Mouse (Mus musculus): Measurements from ENCODE around the gene Azin2. TPM values are rescaled to one million over a fixed set of nuclear protein-coding genes. Genes with fewer than 3 reads are reported as not detected.

Azin2 gene
- polyA plus RNA-seq, 1 experiment = 17.4 TPM

DNA sequence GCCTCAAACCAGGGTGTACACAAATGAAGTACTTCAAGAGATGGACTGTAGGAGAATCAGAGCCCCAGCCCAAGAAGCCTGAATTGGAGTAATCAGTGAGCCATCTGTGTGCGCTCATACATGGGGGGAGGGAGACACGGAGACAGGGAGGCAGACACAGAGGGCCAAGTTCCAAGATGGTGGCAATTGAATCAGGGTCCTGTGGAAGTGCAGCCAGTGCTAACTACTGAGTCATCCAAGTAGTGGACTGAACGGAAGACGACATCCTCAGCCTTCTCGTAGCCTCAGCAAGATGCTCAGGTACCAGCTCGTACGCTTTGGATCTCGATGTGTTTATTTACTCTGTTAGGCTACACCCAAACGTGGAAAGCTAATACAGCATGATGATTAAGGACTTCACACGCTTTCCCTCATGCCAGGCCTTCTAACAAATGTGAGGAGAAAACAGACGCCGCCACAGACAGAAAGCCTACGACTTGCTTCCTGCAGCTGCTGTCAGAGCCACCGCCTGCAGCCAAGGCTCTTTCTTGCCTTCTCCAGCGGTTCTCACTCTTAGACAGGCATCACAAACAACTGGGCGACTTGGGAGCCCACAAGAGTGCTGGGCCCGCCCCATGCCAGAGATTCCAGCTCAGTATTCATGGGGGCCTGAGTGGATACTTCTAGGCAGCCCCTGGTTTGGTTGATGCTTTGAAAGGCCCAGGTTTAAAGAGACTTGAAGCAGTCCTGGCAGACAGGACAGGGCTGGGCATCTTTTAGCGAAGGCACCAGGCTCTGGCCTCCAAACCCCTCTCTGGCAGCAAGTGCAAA is 7.6 kb upstream of the Azin2 start:
- H3K27me3 ChIP-seq (ENCODE audit: control insufficient read depth, insufficient read depth, insufficient read length) = no peaks in the 10 kb centered on the region
- H3K79me2 ChIP-seq (ENCODE audit: control insufficient read depth, insufficient read depth) = no peaks in the 10 kb centered on the region
- H3K36me3 ChIP-seq (ENCODE audit: control insufficient read depth, insufficient read depth) = no peaks in the 10 kb centered on the region
- TF ChIP-seq MAX (IDR thresholded peaks at IDR 0.05; ENCODE audit: low read depth) (no peak), MYOD1 (IDR thresholded peaks at IDR 0.05; ENCODE audit: control insufficient read depth in 1 of 3, insufficient read length in 2 of 3, low read depth in 2 of 3) (peak in 2 of 3 experiments; percentile 61 to 74), POLR2A (IDR thresholded peaks at IDR 0.05; ENCODE audit: insufficient read length, low read depth) (no peak), MYOG (IDR thresholded peaks at IDR 0.05; ENCODE audit: control insufficient read depth in 1 of 3, insufficient read depth in 1 of 3, insufficient read length in 2 of 3, low read depth in 2 of 3) (peak in 2 of 3 experiments; percentile 13 to 81)
- H3K4me3 ChIP-seq = no peak overlapping the region
- peak overlapping the region; percentile 71 for H3K4me2 ChIP-seq (ENCODE audit: low read depth)
- no peak overlapping the region for H3ac ChIP-seq (ENCODE audit: control insufficient read depth, insufficient read length)

DNA sequence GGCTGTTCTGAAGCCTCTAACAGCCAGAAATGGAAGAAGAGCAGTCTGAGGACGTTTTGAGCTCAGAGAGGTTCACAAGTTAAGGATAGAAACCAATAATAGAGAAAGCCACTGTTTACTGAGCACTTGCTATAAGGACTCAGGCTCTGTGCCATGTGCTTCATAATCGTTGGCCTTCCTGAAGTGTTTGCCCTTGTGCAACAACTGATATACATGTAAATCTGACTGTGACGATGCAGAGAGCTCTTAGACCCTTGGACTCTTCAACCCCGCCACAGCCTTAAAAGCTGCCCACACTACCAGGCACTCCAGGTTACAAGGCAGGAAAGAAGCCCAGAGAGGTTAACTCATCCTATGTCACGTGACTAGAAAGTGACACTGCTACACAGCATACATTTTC is 6.8 kb upstream of the Azin2 start:
- H3K4me3 ChIP-seq = no peak overlapping the region
- TF ChIP-seq POLR2A (IDR thresholded peaks at IDR 0.05; ENCODE audit: insufficient read length, low read depth) (no peak), CEBPB (IDR thresholded peaks at IDR 0.05; ENCODE audit: insufficient read depth, poor library complexity, severe bottlenecking) (no peak), REST (IDR thresholded peaks at IDR 0.05; ENCODE audit: insufficient read depth, insufficient read length) (no peak), MAX (IDR thresholded peaks at IDR 0.05; ENCODE audit: low read depth) (no peak), SRF (IDR thresholded peaks at IDR 0.05; ENCODE audit: control insufficient read depth, insufficient read length, low read depth) (no peak), POLR2AphosphoS2 (IDR thresholded peaks at IDR 0.05; ENCODE audit: insufficient read length, low read depth) (no peak), USF1 (IDR thresholded peaks at IDR 0.05; ENCODE audit: low read depth) (no peak), TCF3 (IDR thresholded peaks at IDR 0.05; ENCODE audit: insufficient read length, low read depth) (no peak), TCF12 (IDR thresholded peaks at IDR 0.05; ENCODE audit: insufficient read depth, poor library complexity, severe bottlenecking) (no peak), MYOG (IDR thresholded peaks at IDR 0.05; ENCODE audit: control insufficient read depth in 1 of 3, insufficient read depth in 1 of 3, insufficient read length in 2 of 3, low read depth in 2 of 3) (no peak)
- no peaks in the 10 kb centered on the region for H3K36me3 ChIP-seq (ENCODE audit: control insufficient read depth, insufficient read depth)
- H3ac ChIP-seq (ENCODE audit: control insufficient read depth, insufficient read length) = no peak overlapping the region
- H3K79me2 ChIP-seq (ENCODE audit: control insufficient read depth, insufficient read depth) = no peaks in the 10 kb centered on the region
- H3K27me3 ChIP-seq (ENCODE audit: control insufficient read depth, insufficient read depth, insufficient read length) = no peaks in the 10 kb centered on the region
- no peak overlapping the region for H3K4me2 ChIP-seq (ENCODE audit: low read depth)

DNA sequence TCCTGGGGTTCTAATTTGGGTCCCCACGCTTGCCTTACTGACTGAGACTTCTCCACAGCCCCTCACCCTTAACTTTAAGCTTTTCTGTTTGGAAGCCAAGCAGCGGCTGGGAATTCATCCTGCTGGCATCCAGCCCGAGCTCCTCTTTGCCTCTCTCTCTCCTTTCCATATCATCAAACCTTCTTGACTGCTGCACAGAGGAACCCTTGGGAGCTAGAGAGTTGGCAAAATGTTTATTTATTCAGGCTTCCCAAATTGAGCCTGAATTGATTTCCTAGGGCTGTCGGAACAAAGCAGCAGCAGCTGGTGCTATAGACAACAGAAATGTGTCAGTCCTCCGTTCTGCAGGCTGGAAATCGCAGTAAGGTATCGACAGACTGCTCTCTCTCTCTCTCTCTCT is 4.5 kb upstream of the Azin2 start:
- no peaks in the 10 kb centered on the region for H3K36me3 ChIP-seq (ENCODE audit: control insufficient read depth, insufficient read depth)
- H3K4me2 ChIP-seq (ENCODE audit: low read depth) = no peak overlapping the region
- TF ChIP-seq MYOG (IDR thresholded peaks at IDR 0.05; ENCODE audit: control insufficient read depth in 1 of 3, insufficient read depth in 1 of 3, insufficient read length in 2 of 3, low read depth in 2 of 3) (no peak), REST (IDR thresholded peaks at IDR 0.05; ENCODE audit: insufficient read depth, insufficient read length) (no peak), POLR2AphosphoS2 (IDR thresholded peaks at IDR 0.05; ENCODE audit: insufficient read length, low read depth) (no peak), MYOD1 (IDR thresholded peaks at IDR 0.05; ENCODE audit: control insufficient read depth in 1 of 3, insufficient read length in 2 of 3, low read depth in 2 of 3) (no peak), USF1 (IDR thresholded peaks at IDR 0.05; ENCODE audit: low read depth) (no peak), CEBPB (IDR thresholded peaks at IDR 0.05; ENCODE audit: insufficient read depth, poor library complexity, severe bottlenecking) (no peak), SRF (IDR thresholded peaks at IDR 0.05; ENCODE audit: control insufficient read depth, insufficient read length, low read depth) (no peak), TCF3 (IDR thresholded peaks at IDR 0.05; ENCODE audit: insufficient read length, low read depth) (no peak)
- peaks cover 3% of the 10 kb centered on the region for H3K79me2 ChIP-seq (ENCODE audit: control insufficient read depth, insufficient read depth)
- H3K27me3 ChIP-seq (ENCODE audit: control insufficient read depth, insufficient read depth, insufficient read length) = no peaks in the 10 kb centered on the region
- H3K4me3 ChIP-seq = no peak overlapping the region
- no peak overlapping the region for H3ac ChIP-seq (ENCODE audit: control insufficient read depth, insufficient read length)

DNA sequence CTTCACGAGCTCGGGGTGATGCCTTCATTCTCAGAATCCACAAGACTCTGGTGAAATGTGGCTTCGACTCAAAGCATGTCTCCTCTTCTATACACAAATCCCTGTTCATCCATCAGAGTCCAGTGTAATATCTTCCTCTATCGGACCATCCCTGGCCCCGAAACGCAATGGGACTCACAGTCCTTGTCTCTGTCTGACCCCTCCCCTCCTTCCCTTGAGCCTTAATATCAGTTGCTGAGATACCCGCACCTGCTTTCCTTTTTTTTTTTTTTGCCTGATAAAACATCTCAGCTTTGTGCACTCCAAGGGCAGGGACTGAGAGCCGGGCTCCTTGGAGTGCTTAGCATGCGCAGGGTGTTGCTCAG is 666 bp upstream of the Azin2 start:
- peak overlapping the region; percentile 48 for H3K4me3 ChIP-seq
- H3ac ChIP-seq (ENCODE audit: control insufficient read depth, insufficient read length) = no peak overlapping the region
- H3K36me3 ChIP-seq (ENCODE audit: control insufficient read depth, insufficient read depth) = no peaks in the 10 kb centered on the region
- peaks cover 10% of the 10 kb centered on the region for H3K79me2 ChIP-seq (ENCODE audit: control insufficient read depth, insufficient read depth)
- no peak for TF ChIP-seq TCF3 (IDR thresholded peaks at IDR 0.05; ENCODE audit: insufficient read length, low read depth)
- TF ChIP-seq SRF (IDR thresholded peaks at IDR 0.05; ENCODE audit: control insufficient read depth, insufficient read length, low read depth) = no peak
- no peak for TF ChIP-seq E2F4 (IDR thresholded peaks at IDR 0.05; ENCODE audit: insufficient read depth)
- TF ChIP-seq REST (IDR thresholded peaks at IDR 0.05; ENCODE audit: insufficient read depth, insufficient read length) = no peak
- no peak for TF ChIP-seq POLR2A (IDR thresholded peaks at IDR 0.05; ENCODE audit: insufficient read length, low read depth)
- no peak for TF ChIP-seq CEBPB (IDR thresholded peaks at IDR 0.05; ENCODE audit: insufficient read depth, poor library complexity, severe bottlenecking)
- TF ChIP-seq POLR2AphosphoS2 (IDR thresholded peaks at IDR 0.05; ENCODE audit: insufficient read length, low read depth) = no peak
- H3K27me3 ChIP-seq (ENCODE audit: control insufficient read depth, insufficient read depth, insufficient read length) = no peaks in the 10 kb centered on the region
- peak overlapping the region; percentile 87 for H3K4me2 ChIP-seq (ENCODE audit: low read depth)

DNA sequence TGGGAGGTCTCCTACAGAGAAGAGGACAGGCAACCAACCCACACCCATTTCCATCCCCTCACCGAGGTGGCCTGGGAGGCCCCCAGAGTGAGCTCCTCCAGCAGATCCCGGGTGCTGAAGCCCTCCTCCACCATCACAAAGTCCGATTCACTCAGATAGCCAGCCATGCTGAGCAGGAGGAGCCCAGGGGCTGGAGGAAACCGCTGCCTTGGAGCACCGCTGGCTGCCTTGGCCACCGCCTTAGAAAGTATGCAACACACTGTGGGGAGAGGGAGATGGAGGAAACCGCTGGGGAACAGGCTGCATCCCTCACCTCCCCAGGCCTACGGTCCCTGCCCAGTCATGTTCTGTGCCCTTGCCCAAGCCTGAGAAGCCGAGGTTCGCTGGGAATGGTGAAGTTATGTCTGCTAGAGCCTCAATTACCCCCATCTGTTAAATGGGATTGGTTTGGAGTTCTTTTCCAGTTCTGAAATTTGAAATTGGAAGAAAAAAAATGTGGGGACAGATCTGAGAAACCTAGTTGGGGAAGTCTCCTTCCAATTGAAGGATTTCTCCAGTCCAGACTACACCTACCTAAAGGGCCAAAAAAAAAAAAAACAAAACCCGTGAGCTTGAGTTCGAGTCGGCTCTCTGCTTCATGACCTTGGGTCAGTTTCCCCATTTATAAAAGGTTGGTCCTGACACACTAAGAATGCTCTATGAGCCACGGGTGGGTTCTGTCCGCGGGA is 777 bp downstream of the Azin2 start:
- H3K4me2 ChIP-seq (ENCODE audit: low read depth) = peak overlapping the region; percentile 82
- H3K4me3 ChIP-seq = peak overlapping the region; percentile 48
- H3K27me3 ChIP-seq (ENCODE audit: control insufficient read depth, insufficient read depth, insufficient read length) = no peaks in the 10 kb centered on the region
- peaks cover 10% of the 10 kb centered on the region for H3K79me2 ChIP-seq (ENCODE audit: control insufficient read depth, insufficient read depth)
- no peak for TF ChIP-seq POLR2A (IDR thresholded peaks at IDR 0.05; ENCODE audit: insufficient read length, low read depth)
- no peak for TF ChIP-seq USF1 (IDR thresholded peaks at IDR 0.05; ENCODE audit: low read depth)
- TF ChIP-seq MYOD1 (IDR thresholded peaks at IDR 0.05; ENCODE audit: control insufficient read depth in 1 of 3, insufficient read length in 2 of 3, low read depth in 2 of 3) = no peak
- TF ChIP-seq CEBPB (IDR thresholded peaks at IDR 0.05; ENCODE audit: insufficient read depth, poor library complexity, severe bottlenecking) = no peak
- TF ChIP-seq POLR2AphosphoS2 (IDR thresholded peaks at IDR 0.05; ENCODE audit: insufficient read length, low read depth) = no peak
- no peaks in the 10 kb centered on the region for H3K36me3 ChIP-seq (ENCODE audit: control insufficient read depth, insufficient read depth)
- no peak overlapping the region for H3ac ChIP-seq (ENCODE audit: control insufficient read depth, insufficient read length)
